ENCODE assay signal across 21 mouse cellular contexts in the genomic region with DNA sequence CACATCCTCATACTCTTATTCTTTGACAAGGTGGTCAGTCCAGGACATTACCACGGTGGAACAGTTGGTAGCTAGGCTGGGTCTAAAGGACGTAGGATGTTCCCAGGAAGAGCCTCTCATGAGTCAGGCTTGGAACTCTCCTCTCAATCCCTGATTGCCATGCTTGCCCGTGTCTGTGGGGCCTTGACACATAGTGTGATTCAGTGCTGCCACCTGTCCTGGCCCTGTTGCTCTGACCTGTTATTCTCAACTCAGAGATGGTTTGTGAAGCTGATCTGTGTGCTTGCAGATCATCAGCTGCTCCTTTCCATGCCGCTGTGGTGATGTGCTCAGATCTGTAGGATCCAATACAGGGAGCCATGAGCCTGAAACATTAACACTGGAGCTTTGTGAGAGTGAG.
DNase-seq lines count a peak whose midpoint lies in the region; TF ChIP-seq lines count a peak whose summit lies in the region.
"Had no signal": no experiment of that assay in that cellular context is flagged by ENCODE, and none has a peak within 500 bp of the region (broad histone marks: within the 10 kb centered on the region; RNA-seq: fewer than 3 reads in every experiment).

No protein-coding gene starts in this region.

- H3K27ac ChIP-seq in gastrocnemius, adult 2 months, result peak overlapping the region; percentile 95
- H3K27ac ChIP-seq: embryonic facial prominence, embryonic 10.5 days; embryonic facial prominence, embryonic 13.5 days; forebrain, embryonic 12.5 days; forebrain, embryonic 15.5 days; hindbrain, embryonic 12.5 days; hindbrain, embryonic 15.5 days had no signal

- DNase-seq in adrenal gland, postnatal 36 days, result peak; percentile 13 to 38
- no peak for DNase-seq in adrenal gland, postnatal 4 days (ENCODE audit: low spot score in 2 of 2)
- peak; percentile 64 for DNase-seq in gastrocnemius, adult 2 months
- no peak for DNase-seq in gastrocnemius, postnatal 4 days (ENCODE audit: low spot score in 2 of 2)
- DNase-seq in brain, adult 2 months (ENCODE audit: low read depth, low spot score), result peak; percentile 23
- DNase-seq in skeletal muscle tissue, adult 2 months (ENCODE audit: low read depth, low spot score), result peak; percentile 63
- no peak for DNase-seq in adipocyte (ENCODE audit: low spot score)
- DNase-seq: adrenal gland, adult 8-10 months; B cell, adult 2 months; cerebellum, adult 18-20 months; cerebellum, adult 9-11 months; cerebellum, postnatal 36 days; embryo, embryonic 11 days; kidney, adult 2 months had no signal

- no peak for TF ChIP-seq CTCF in gastrocnemius, adult 2 months (IDR thresholded peaks at IDR 0.05)

- H3K4me3 ChIP-seq in gastrocnemius, adult 2 months, result peak overlapping the region; percentile 63
- H3K4me3 ChIP-seq: embryonic facial prominence, embryonic 10.5 days; embryonic facial prominence, embryonic 13.5 days; erythroblast, embryonic 14.5 days; forebrain, embryonic 12.5 days; forebrain, embryonic 15.5 days; hindbrain, embryonic 12.5 days; hindbrain, embryonic 15.5 days had no signal

- intact Hi-C loops in gastrocnemius, adult 2 months (cut with DNase I), result no loop called here

Comparison
In these comparisons a context has a peak if more than half of its experiments do, and no peak if none do; other contexts are left out.
1. DNase-seq: peak in adrenal gland, postnatal 36 days (2 of 2), gastrocnemius, adult 2 months (single experiment), brain, adult 2 months (single experiment) and skeletal muscle tissue, adult 2 months (single experiment); none in adrenal gland, postnatal 4 days (0 of 2), gastrocnemius, postnatal 4 days (0 of 2) and adipocyte (single experiment).